Mouse (Mus musculus) c-Kit-positive CD71-positive TER-119-positive erythroid progenitor cells, embryonic 14.5 days (primary cell): ENCODE results near the gene Park7.
A peak's percentile ranks its signal among the peaks of the same experiment; 100 is the strongest.
"Not testable (repeated sequence)": the region's sequence is repeated elsewhere in the genome, so short reads cannot be mapped to it uniquely, and the experiment has no call there.

Source experiments
- DNase-seq: peaks from one replicate; pipeline ENCODE4 v3.0.0-alpha.2; 2013; ENCODE audit warnings: low spot score

Park7 gene

DNA sequence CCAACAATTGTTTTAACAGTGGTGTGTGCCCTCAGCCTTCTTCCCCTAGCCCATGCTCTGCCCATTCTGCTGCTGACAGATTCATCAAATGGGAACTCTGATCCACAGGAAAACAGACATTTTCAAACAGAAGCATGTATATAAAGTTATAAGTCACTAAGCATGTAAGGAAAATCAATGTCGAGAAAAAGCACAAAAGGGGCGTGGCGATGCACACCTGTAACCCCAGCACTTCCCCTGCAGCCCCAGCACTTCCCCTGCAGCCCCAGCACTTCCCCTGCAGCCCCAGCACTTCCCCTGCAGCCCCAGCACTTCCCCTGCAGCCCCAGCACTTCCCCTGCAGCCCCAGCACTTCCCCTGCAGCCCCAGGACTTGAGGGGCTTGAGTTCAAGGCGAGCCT lies 39.8 kb downstream of the Park7 start:
- DNase-seq: not testable (repeated sequence)

DNA sequence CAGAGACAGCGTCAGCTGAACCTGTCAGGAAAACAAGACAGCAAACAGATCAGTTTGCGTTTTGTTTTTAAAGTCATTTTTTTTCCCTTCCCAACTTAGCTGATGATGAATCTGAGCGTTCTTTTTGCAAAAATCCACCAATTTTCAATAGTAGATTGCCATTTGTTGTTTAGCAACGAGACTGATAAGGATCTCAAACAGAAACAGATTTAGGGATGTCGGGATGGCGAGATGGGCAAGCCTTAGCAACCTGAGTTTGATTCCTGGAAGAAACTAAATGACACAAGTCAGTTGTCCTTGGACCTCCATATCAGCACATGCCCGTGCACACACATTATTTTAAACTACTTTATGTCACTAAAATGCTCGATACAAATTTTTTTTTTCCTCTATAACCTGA lies 41.6 kb downstream of the Park7 start:
- DNase-seq: no peak

- DNase-seq: no peak
Observed at GRCm38 (mm10) chr4:150872139-150872651, 42.0 kb downstream of the Park7 start.

- DNase-seq: no peak
Observed at GRCm38 (mm10) chr4:150871392-150872138, 42.7 kb downstream of the Park7 start.

DNA sequence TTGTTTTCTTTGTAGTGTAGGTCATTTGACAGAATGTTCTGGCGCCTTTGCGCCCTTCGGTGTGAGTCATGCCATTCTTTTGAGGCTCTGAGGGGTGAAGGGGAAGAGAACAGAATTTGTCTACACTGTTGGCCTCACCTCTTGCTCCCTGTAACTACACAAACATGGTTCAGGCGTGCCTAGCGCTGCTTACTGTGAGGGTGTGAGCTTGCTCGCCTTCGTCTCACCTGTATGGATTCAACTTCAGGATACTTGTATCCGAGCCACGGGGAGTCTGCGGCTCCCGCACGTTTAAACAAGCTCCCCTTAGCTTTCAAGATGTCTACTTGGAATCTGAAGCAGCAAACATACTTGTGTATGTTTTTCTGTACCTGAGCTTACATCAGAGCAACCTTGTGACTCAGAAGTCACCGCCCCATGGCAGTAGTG lies 43.3 kb downstream of the Park7 start:
- no peak for DNase-seq

DNA sequence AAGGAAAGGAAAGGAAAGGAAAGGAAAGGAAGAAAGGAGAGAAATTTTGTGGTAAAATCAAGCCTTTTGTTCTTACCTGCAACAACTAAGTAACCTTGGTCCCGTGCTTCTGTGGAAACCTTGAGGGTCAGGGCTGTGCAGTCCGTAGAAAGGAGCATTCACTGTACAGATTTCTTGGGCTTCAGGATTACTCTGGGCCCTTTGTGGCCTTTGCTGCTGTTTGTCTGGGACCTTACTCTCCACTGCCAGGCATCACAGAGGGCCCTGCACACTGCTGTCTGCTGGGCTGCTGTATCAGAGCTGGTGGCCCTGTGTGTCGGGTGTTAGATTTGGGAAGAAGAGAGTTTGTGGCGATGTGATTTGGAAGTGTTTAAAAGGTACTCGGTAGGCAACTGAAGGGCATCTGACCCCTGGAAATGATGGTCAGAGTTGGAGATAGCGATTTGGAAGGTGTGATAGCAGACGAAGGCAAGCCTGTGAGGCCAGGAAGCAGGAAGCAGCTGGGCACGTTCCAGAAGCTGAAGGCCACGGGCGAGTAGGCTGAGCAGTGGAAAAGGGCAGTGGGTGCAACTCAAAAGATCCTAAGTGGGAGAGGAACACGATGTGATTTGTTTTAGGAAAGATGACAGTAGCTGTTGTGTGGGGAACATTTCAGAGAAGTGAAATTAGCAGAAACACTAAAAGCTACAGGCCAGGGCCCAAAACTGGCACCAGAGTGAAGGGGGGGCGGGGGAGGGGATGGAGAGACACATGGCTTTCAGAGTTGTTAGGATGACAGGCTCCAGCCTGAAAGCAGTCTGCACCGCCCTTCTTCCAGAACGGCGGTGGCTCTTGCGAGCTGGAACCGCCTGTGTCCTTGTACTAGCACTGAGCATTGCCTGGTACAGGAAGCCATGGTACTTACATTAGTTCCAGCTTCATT lies 44.7 kb downstream of the Park7 start:
- no peak for DNase-seq

DNA sequence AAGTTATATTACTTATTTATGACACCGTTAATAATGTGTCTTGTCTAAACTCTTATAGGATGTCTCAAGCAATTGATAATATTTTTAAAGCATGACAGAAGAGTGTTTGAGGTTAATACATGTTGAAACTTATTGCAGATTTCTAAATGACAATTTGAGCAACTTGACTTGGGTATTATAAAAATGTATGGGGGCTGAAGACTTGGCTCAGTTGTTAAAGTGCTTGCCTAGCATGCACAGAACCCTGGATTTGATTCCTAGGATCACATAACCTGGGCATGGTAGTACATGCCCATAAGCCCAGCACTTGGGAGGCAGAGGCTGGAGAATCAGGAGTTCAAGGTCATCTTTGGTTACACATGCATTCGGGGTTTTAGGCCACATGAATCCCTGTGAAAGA lies 45.4 kb downstream of the Park7 start:
- no peak for DNase-seq

GRCm38 (mm10) chr4:150868161-150868560 lies 46.1 kb downstream of the Park7 start:
- no peak for DNase-seq

- no peak for DNase-seq
Observed at GRCm38 (mm10) chr4:150866494-150866893, 47.7 kb downstream of the Park7 start.

DNA sequence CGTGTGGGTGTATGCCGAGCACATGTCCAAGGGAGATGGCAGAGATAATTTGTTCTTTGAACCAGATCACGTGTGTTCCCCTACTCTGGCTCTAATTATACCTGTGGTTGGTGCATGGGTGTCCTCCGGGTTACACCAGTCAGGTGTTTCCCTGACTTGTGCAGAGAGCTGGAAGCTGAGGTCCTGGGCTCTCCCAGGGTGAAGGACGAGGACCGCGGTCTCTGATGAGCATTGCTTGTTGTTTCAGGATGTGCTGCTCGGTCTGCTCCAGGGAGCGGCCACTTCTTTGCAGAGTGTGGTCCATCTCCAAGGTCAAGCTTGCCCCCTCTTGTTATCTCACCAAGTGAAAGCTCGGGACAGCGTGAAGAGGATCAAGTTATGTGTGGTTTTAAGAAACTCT lies 48.2 kb downstream of the Park7 start:
- DNase-seq: no peak

DNA sequence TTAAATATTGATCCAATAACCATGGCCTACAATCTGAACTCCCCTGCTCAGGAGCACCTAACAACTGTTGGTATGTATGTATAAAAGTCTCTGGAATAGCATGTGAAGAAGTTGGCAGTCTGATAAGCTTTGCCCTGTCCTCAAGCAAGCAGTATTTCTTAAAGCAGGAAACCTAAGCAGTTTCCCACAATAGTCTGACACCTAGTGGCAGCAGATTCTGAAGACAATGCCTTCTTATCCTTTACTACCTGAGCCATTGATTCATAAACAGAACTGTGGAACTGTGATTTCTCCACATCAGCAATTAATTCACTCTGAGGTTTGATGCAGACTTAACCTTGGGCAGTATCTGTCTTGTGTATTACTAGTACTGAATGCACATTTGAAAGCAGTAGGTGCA lies 48.9 kb downstream of the Park7 start:
- DNase-seq: no peak

- no peak for DNase-seq
Observed at GRCm38 (mm10) chr4:150862626-150863375, 51.4 kb downstream of the Park7 start.

- DNase-seq: no peak
Observed at GRCm38 (mm10) chr4:150861161-150861560, 53.1 kb downstream of the Park7 start.

GRCm38 (mm10) chr4:150860526-150860925 lies 53.7 kb downstream of the Park7 start:
- no peak for DNase-seq

DNA sequence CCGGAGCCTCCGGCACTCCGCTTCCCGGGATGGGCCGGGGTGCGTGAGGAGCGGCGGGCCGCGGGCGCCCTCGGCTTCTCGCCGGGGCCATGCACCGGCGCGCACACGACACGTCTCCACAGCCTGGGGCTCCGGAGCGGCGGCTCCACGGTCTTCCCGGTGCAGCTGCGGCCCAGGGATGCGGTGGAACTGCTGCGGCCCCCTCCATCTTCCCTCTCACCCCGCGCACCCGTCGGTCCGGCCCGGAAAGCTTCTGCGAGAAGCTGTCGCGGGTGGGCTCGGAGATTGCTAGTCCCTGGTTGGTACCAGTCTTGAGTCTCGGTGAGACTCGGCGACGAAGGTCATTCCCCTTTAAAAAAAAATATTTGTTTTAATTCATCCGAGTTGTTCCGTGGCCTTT lies 58.9 kb downstream of the Park7 start:
- DNase-seq: no peak

DNA sequence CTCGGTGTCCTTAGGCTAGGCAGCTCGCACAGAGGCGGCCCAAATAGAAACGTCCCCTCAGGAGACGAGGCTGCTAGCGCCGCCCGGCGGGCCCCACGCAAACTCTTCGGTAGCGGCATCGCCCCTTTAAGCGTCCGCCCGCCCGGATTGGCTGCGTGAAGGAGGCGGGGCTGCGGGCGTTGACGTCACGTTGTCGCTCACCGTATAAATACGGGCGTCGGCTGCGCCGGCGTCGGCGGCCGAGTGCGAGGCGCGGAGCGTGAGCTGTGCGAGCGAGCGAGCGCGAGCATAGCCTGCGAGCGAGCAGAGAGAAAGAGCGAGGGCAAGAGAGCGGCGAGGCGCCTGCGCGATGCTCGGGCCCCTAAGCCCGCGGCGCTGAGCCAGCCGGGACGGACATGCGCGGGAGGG lies 59.4 kb downstream of the Park7 start:
- DNase-seq: peak; percentile 70

DNA sequence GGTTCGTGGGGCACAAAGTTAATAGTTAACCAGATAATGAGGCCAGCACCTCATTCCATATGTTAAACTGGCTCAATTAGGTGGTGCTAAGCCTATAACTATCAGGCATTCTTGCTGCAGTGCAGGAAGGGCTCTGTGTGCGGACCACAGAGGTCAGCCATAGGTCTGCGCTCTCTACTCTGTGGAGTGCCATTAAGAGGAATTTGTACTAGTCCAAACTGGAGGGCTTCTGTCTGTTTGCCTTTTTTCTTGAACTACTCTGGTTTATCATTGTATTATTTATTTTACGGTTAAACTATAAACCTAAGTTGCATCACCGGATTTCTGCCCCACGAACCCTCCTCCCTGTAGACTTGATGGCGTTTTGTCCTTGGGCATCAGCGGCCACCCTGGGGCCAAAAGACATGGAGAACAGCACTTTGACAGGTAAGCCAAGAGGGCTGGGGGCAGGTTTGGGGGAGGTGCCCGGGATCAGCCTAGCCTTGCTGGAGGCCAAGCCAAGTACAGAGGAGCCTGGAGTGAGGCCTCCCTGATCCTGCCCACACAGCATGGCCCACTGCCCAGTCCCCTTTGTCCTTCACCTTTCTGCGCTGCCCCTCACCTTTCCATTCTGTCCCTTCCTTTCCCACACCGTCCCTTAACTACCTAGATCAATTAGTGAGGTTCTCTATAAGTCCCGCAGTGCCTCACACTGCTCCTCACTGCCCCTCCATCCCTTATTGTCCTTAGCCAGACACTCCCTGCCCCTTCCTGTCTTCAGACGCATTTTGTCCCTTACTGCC lies 60.4 kb downstream of the Park7 start, which contains the start of gene Errfi1:
TSS of gene Errfi1 (plus strand) at position 240 of the 782 bp plus-strand sequence.
- DNase-seq: no peak

GRCm38 (mm10) chr4:150852479-150852878 lies 61.8 kb downstream of the Park7 start:
- DNase-seq: no peak

DNA sequence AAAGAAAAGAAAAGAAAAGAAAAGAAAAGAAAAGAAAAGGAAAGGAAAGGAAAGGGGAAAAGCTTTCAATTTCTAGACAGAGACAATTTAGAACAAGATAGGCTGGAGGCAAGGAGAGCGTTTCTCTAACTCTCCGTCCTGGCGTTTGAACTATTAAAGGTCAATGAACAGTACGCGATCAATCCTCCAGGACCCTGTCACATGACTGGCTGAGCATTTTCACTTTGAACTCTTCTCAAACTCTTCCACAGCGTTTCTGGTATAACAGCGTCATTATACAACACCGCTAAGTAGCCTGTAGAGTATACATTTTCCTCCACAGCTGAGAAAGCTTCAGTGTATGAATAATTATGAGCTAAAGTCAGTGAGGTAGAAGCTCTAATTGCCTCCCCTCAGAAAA lies 62.2 kb downstream of the Park7 start:
- no peak for DNase-seq

GRCm38 (mm10) chr4:150850893-150851292 lies 63.3 kb downstream of the Park7 start:
- DNase-seq: no peak

DNA sequence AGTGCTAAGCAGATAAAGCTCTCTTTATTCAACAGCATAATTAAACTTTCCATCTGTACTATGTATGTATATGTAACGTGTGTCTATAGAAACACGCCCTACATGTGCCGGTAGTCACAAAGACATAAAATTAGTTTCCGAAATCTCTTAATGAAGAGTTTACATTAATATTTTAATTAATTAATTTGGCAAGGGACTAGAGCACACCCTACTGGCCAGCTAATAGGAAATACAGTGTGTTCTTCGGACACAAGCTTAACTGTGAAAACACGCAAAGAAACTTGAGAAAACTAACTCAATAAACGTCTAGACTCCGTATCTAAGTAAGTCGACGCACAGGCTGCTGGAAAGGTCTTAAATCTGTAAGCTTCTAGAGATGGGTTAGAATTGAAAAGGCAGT lies 64.3 kb downstream of the Park7 start:
- no peak for DNase-seq
